Mouse (Mus musculus) brain, embryonic 14.5 days (tissue): ENCODE results near the gene Snrpn. TPM values are rescaled to one million over a fixed set of nuclear protein-coding genes. Genes with fewer than 3 reads are reported as not detected.

Experiments used
- DNase-seq: peaks from one replicate; pipeline ENCODE4 v3.0.0-alpha.2; 2011; ENCODE audit warnings: low read depth
- CTCF ChIP-seq: fragments of 200-500 bp; IDR thresholded peaks from 2 replicates; pipeline ENCODE4 v1.5.1; 2012; ENCODE audit warnings: inconsistent platforms, mild to moderate bottlenecking, moderate library complexity, borderline replicate concordance; ENCODE audit not compliant: insufficient read depth, insufficient read length; ENCODE audit errors: extremely low read depth
- POLR2A ChIP-seq: fragments of 200-500 bp; IDR thresholded peaks from 2 replicates; pipeline ENCODE4 v1.6.1; 2012; ENCODE audit warnings: mild to moderate bottlenecking, inconsistent platforms, borderline replicate concordance; ENCODE audit not compliant: poor library complexity, insufficient read depth, insufficient read length, severe bottlenecking; ENCODE audit errors: extremely low read depth
- polyA plus RNA-seq: library from polyadenylated mRNA; depleted of rRNA; stranded (reverse); fragments of >200 nt; gene quantifications from 2 replicates; pipeline ENCODE4 v1.2.3, GENCODE M21; 2012; rRNA removed

Gene Snrpn
- polyA plus RNA-seq, 1 experiment: 484 TPM

- DNase-seq: peak; percentile 5
- TF ChIP-seq POLR2A: no peak
- TF ChIP-seq CTCF: no peak
These were observed 133.8 kb downstream of the Snrpn start for GRCm38 (mm10) chr7:60006262-60006661.

GRCm38 (mm10) chr7:60004606-60005330 is 135.3 kb downstream of the Snrpn start, which contains the start of the genes Snurf and Gm38393:
Snurf (minus strand) TSS chr7:60005049.
Gm38393 (minus strand) TSS chr7:60005064.
- no peak for TF ChIP-seq CTCF
- TF ChIP-seq POLR2A: peak; percentile 53; the same call in 1 of the 2 replicates

GRCm38 (mm10) chr7:60003921-60004605 is 136.0 kb downstream of the Snrpn start:
- TF ChIP-seq POLR2A (no peak), CTCF (no peak)
- peak; percentile 87 for DNase-seq

More at GRCm38 (mm10) chr7:60004606-60005330, 135.3 kb downstream of the Snrpn start, which contains the start of the genes Snurf and Gm38393:
- DNase-seq: peak; percentile 90

- TF ChIP-seq CTCF (no peak), POLR2A (no peak)
- peak; percentile 93 for DNase-seq
These were observed 136.8 kb downstream of the Snrpn start for GRCm38 (mm10) chr7:60003006-60003865.

- no peak for TF ChIP-seq CTCF
- TF ChIP-seq POLR2A: no peak
- DNase-seq: no peak
These were observed 161.4 kb downstream of the Snrpn start for GRCm38 (mm10) chr7:59978646-59979045.

Other genes with a start within 250 kb of the Snrpn start
- gene Snurf, start 135.2 kb downstream of the Snrpn start, polyA plus RNA-seq: not detected in 2 replicates
- 12.7 and 16.3 TPM in 2 replicates for gene Gm38393, start 135.2 kb downstream of the Snrpn start, polyA plus RNA-seq